Mouse (Mus musculus) intestine, embryonic 15.5 days (tissue): ENCODE results near the gene Chmp1a. TPM values are rescaled to one million over a fixed set of nuclear protein-coding genes. Genes with fewer than 3 reads are reported as not detected.
A peak's percentile ranks its signal among the peaks of the same experiment; 100 is the strongest.

ENCODE experiments used
- ATAC-seq: fragments of 200-750 bp; cut with Nextera tagmentation; 2 replicates; pipeline ENCODE4 v1.8.0; 2017; ENCODE audit warnings: moderate TSS enrichment, moderate library complexity
- H3K27ac ChIP-seq: fragments of 300-500 bp; sonication (generic); 2 replicates; pipeline ENCODE4 v1.5.1; 2015; ENCODE audit warnings: mild to moderate bottlenecking, inconsistent platforms
- H3K27me3 ChIP-seq: fragments of 300-500 bp; sonication (generic); replicated peaks from 2 replicates; pipeline ENCODE4 v1.6.1; 2015; ENCODE audit warnings: inconsistent platforms
- H3K36me3 ChIP-seq: fragments of 300-500 bp; sonication (generic); 2 replicates; pipeline ENCODE4 v1.6.1; 2015; ENCODE audit warnings: inconsistent platforms
- H3K4me1 ChIP-seq: fragments of 300-500 bp; sonication (generic); replicated peaks from 2 replicates; pipeline ENCODE4 v1.6.1; 2015; ENCODE audit warnings: inconsistent platforms
- H3K4me2 ChIP-seq: fragments of 300-500 bp; sonication (generic); replicated peaks from 2 replicates; pipeline ENCODE4 v1.6.1; 2015; ENCODE audit warnings: mild to moderate bottlenecking, inconsistent platforms
- H3K4me3 ChIP-seq: fragments of 300-500 bp; sonication (generic); replicated peaks from 2 replicates; pipeline ENCODE4 v1.5.1; 2015; ENCODE audit warnings: inconsistent platforms
- H3K9ac ChIP-seq: fragments of 300-500 bp; sonication (generic); 2 replicates; pipeline ENCODE4 v1.6.1; 2015; ENCODE audit warnings: inconsistent platforms
- H3K9me3 ChIP-seq: fragments of 300-500 bp; sonication (generic); 2 replicates; pipeline ENCODE4 v1.6.1; 2016; ENCODE audit warnings: inconsistent platforms
- WGBS: fragments of 180-500 bp; shearing (Covaris S2); methylation state at CpG from one replicate; pipeline ENCODE4 v1.1.7; 2015; 5-methylcytosine and 5-hydroxymethylcytosine counted together
- polyA plus RNA-seq: library from polyadenylated mRNA; unstranded; fragments of >200 nt; fragmentation: Nextera tagmentation; extraction: Ambion mirVana; gene quantifications from 2 replicates; pipeline ENCODE4 v1.2.1, GENCODE M21; 2015

Gene Chmp1a
- polyA plus RNA-seq, 1 experiment from 2014 or later = 142 TPM

GRCm38 (mm10) chr8:123188841-123189240 is 23.7 kb downstream of the Chmp1a start:
- H3K27me3 ChIP-seq = no peaks in the 10 kb centered on the region
- H3K36me3 ChIP-seq = no peaks in the 10 kb centered on the region
- peaks cover 23% of the 10 kb centered on the region for H3K4me1 ChIP-seq
- 68% methylated on average over 7 of the region's 7 CpGs for WGBS
- H3K9me3 ChIP-seq = no peaks in the 10 kb centered on the region
- no peak overlapping the region for H3K4me3 ChIP-seq
- no peak overlapping the region for H3K4me2 ChIP-seq
- H3K27ac ChIP-seq = no peak overlapping the region
- H3K9ac ChIP-seq = no peak overlapping the region
- no peak for ATAC-seq

- WGBS = 75% methylated on average over 2 of the region's 2 CpGs
- no peak for ATAC-seq
- H3K4me3 ChIP-seq = no peak overlapping the region
- H3K4me2 ChIP-seq = no peak overlapping the region
- H3K27ac ChIP-seq = no peak overlapping the region
- H3K9ac ChIP-seq = no peak overlapping the region
- H3K4me1 ChIP-seq = peaks cover 23% of the 10 kb centered on the region
- H3K27me3 ChIP-seq = no peaks in the 10 kb centered on the region
- no peaks in the 10 kb centered on the region for H3K9me3 ChIP-seq
- H3K36me3 ChIP-seq = no peaks in the 10 kb centered on the region
Observed at GRCm38 (mm10) chr8:123188006-123188405, 24.6 kb downstream of the Chmp1a start.

GRCm38 (mm10) chr8:123185566-123186409 is 26.8 kb downstream of the Chmp1a start, which contains the start of gene Dpep1:
Gene Dpep1 (plus strand): TSS chr8:123186242.
- no peak within 1 kb of the TSS for H3K9ac ChIP-seq
- no peak within 1 kb of the TSS for H3K4me3 ChIP-seq
- peaks cover 20% of the 10 kb centered on the region for H3K4me1 ChIP-seq
- H3K27ac ChIP-seq = peak within 1 kb of the TSS; percentile 37; the same call in 1 of the 2 replicates
- no peaks in the 10 kb centered on the region for H3K36me3 ChIP-seq
- H3K4me2 ChIP-seq = no peak within 1 kb of the TSS
- ATAC-seq = no peak; the same call in 1 of the 2 replicates
- no peaks in the 10 kb centered on the region for H3K27me3 ChIP-seq
- H3K9me3 ChIP-seq = no peaks in the 10 kb centered on the region
- 22% methylated on average over 19 of the region's 19 CpGs for WGBS

GRCm38 (mm10) chr8:123181391-123181790 is 31.2 kb downstream of the Chmp1a start:
- Histone ChIP-seq H3K9ac (no peak overlapping the region), H3K4me2 (no peak overlapping the region), H3K4me3 (no peak overlapping the region), H3K9me3 (no peaks in the 10 kb centered on the region), H3K36me3 (no peaks in the 10 kb centered on the region), H3K4me1 (peaks cover 11% of the 10 kb centered on the region; the same call in 1 of the 2 replicates), H3K27ac (no peak overlapping the region), H3K27me3 (no peaks in the 10 kb centered on the region)
- WGBS = 51% methylated on average over 3 of the region's 3 CpGs
- ATAC-seq = no peak

DNA sequence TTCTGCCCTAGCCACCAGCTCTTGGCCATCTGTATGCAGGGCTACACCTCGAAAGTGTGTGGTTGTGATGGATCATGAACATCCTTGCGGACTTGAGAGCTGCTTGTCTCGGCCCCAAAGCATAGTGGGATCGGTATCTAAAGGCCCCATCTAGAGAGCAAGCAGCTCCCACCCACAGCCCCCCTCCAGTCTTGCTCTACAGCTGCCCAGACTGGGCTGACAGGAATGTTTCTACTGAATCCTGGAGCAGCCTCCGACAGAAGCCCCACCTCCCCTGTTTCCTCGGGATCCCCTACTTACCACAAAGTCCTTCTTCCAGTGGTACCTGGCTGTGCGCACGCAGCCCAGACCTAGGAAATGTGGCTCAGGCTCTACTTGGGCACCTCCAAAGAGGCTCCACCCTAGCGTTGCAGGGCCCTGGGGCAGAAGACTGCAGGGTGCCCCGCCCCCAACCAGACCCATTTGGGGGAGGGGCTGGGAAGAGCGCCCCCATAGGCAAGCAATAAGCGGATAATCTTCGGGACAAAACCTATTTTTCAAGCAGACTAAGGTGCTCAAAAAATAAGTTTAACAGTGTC is 54.6 kb downstream of the Chmp1a start, which contains the start of gene Sult5a1:
Sult5a1 (minus strand) TSS at position 428 of the 578 bp plus-strand sequence.
- H3K36me3 ChIP-seq = no peaks in the 10 kb centered on the region
- H3K4me1 ChIP-seq = peaks cover 23% of the 10 kb centered on the region
- H3K4me2 ChIP-seq = peak within 1 kb of the TSS; percentile 51
- H3K27me3 ChIP-seq = no peaks in the 10 kb centered on the region
- no peak within 1 kb of the TSS for H3K27ac ChIP-seq
- ATAC-seq = peak; percentile 57
- H3K4me3 ChIP-seq = peak within 1 kb of the TSS; percentile 26
- 23% methylated on average over 13 of the region's 13 CpGs for WGBS
- H3K9ac ChIP-seq = no peak within 1 kb of the TSS
- no peaks in the 10 kb centered on the region for H3K9me3 ChIP-seq

DNA sequence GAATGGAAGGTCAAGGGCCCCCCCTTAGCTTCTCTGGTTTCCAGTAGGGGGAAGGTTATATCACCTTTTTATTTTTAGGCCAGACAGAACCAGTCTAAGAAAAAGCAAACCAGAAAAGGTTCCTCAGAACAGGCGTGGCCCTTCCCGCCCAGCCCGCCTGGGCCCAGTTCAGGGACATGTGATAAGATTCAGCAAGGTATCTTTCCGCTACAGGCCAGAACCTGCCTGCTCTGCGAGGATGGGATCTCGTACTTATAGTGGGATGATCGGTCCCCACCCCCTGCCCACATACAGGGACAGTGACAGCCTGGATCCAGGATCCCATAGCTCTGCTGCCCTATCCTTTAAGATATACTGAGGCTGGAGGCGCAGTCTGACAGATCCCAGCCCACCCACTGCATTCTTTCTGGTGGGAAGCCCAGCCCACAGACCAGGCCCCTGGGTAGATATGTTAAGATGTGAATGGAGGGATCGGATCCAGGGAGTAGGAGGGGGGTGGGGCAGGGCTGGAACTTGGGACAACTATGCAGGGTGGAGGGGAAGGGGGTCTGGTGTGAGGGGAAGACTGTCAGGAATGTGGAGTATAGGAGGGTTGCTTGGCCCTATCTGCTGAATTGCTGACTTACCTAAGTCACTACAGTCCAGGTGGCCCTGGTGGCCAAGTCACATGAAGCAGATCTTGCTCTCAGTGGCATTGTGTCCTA is 56.3 kb downstream of the Chmp1a start:
- peak; percentile 71 for ATAC-seq
- peaks cover 23% of the 10 kb centered on the region for H3K4me1 ChIP-seq
- no peak overlapping the region for H3K4me3 ChIP-seq
- H3K27me3 ChIP-seq = no peaks in the 10 kb centered on the region
- H3K4me2 ChIP-seq = no peak overlapping the region
- H3K27ac ChIP-seq = no peak overlapping the region
- 64% methylated on average over 9 of the region's 9 CpGs for WGBS
- H3K9ac ChIP-seq = no peak overlapping the region
- no peaks in the 10 kb centered on the region for H3K9me3 ChIP-seq
- H3K36me3 ChIP-seq = no peaks in the 10 kb centered on the region

- Histone ChIP-seq H3K4me3 (no peak overlapping the region), H3K4me1 (peaks cover 23% of the 10 kb centered on the region), H3K27ac (no peak overlapping the region), H3K4me2 (no peak overlapping the region), H3K36me3 (no peaks in the 10 kb centered on the region), H3K27me3 (no peaks in the 10 kb centered on the region), H3K9ac (no peak overlapping the region), H3K9me3 (no peaks in the 10 kb centered on the region)
- 73% methylated on average over 5 of the region's 5 CpGs for WGBS
- no peak for ATAC-seq
Observed at GRCm38 (mm10) chr8:123155177-123155576, 57.4 kb downstream of the Chmp1a start.

Other genes with a start within 250 kb of the Chmp1a start
- 50.9 and 53.9 TPM in 2 replicates for gene Ankrd11, start 170.5 kb downstream of the Chmp1a start, polyA plus RNA-seq
- 51.7 and 52.5 TPM in 2 replicates for gene Spg7, start 149.8 kb downstream of the Chmp1a start, polyA plus RNA-seq
- 1,399 and 1,578 TPM in 2 replicates for gene Rpl13, start 110.4 kb downstream of the Chmp1a start, polyA plus RNA-seq
- 0.98 and 1.3 TPM in 2 replicates for gene Cpne7, start 95.4 kb downstream of the Chmp1a start, polyA plus RNA-seq
- gene Sult5a1, start 54.4 kb downstream of the Chmp1a start, polyA plus RNA-seq = 12.1 and 12.3 TPM in 2 replicates
- gene Dpep1, start 26.5 kb downstream of the Chmp1a start, polyA plus RNA-seq = 3.9 and 5.4 TPM in 2 replicates
- 1.8 and 2.3 TPM in 2 replicates for gene Spata33, start 69 bp upstream of the Chmp1a start, polyA plus RNA-seq
- 24.2 and 25.4 TPM in 2 replicates for gene Cdk10, start 12.1 kb upstream of the Chmp1a start, polyA plus RNA-seq
- gene Spata2l, start 23.5 kb upstream of the Chmp1a start, polyA plus RNA-seq = 5.4 and 5.5 TPM in 2 replicates
- gene Zfp276, start 41.4 kb upstream of the Chmp1a start, polyA plus RNA-seq = 18.2 and 18.4 TPM in 2 replicates
- gene Vps9d1, start 41.6 kb upstream of the Chmp1a start, polyA plus RNA-seq = 15.3 and 18.4 TPM in 2 replicates
- 19.5 and 21.8 TPM in 2 replicates for gene Fanca, start 105.8 kb upstream of the Chmp1a start, polyA plus RNA-seq
- 3.9 and 4.4 TPM in 2 replicates for gene Spire2, start 120.0 kb upstream of the Chmp1a start, polyA plus RNA-seq
- 147 and 170 TPM in 2 replicates for gene Tcf25, start 161.0 kb upstream of the Chmp1a start, polyA plus RNA-seq
- 0.04 TPM in 1 of 2 replicates, not detected in the other for gene Mc1r, start 194.3 kb upstream of the Chmp1a start, polyA plus RNA-seq
- gene Tubb3, start 198.7 kb upstream of the Chmp1a start, polyA plus RNA-seq = 59.1 and 63.8 TPM in 2 replicates
- 26.0 and 26.4 TPM in 2 replicates for gene Def8, start 210.8 kb upstream of the Chmp1a start, polyA plus RNA-seq